Mouse (Mus musculus): ENCODE measurements around the gene Olfr1283. TPM values are rescaled to one million over a fixed set of nuclear protein-coding genes. Genes with fewer than 3 reads are reported as not detected.

The Olfr1283 gene
- not detected for polyA plus RNA-seq (2015; fragmentation: Illumina TruSeq; extraction: RNeasy Lipid Tissue Mini Kit (QIAGEN cat#74804); ENCODE audit: low read depth, low replicate concordance)

DNA sequence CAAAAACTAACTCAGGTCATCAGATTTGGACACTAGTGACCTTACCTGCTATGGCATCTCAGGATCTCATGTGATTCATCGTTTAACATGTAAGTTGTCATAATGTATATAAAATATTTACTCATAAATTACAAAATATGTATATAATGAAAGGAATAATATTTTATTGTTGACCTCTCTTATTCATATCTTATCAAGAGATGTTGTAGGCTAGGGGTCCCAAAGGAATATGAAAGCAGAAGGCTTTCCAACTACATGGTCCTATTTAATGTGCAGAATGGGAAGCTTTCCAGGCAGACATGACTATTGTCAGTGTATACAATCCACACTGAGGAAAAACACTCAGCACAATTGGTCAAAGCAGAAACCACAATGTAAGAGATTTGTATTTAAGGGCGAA lies at the start of gene Olfr1283:
Olfr1283 (plus strand) TSS at position 301 of the 400 bp plus-strand sequence.

DNA sequence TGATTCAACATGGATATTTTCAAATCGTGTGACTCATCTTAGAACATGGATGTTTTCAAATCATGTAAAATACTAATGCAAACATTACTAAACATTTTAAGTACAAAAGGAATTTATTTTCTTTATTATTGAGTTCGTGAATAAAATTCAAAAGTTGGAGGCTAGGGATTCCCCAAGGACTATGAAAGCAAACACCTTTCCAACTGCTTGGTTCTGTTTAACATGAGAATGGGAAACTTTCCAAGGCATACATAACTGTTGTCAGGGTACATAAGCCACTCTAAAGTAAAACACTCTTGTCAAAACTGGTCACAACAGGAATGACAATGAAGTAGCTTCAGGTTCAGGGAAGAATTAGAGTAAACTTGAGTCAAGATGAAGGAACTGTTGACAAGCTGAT lies 40.4 kb upstream of the Olfr1283 start, which contains the start of gene Olfr1281:
Olfr1281 (plus strand) TSS at position 301 of the 400 bp plus-strand sequence.

DNA sequence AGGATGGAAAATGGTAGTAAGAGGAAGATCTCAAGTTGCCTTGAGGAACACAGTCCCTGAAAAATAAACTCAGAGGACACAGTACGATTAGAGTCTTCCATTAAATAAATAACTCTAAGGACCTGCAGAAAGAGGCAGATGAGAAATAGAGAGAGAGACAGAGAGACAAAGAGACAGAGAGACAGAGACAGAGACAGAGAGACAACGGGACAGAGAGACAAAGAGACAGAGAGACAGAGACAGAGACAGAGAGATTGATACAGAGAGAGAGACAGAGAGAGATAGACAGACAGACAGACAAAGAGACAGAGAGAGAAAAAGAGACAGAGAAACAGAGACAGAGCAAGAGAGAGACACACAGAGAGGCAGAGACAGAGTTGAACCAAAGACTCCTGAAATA lies 30.6 kb upstream of the Olfr1283 start, which contains the start of gene Olfr1282:
Olfr1282 (minus strand) TSS at position 101 of the 400 bp plus-strand sequence.

DNA sequence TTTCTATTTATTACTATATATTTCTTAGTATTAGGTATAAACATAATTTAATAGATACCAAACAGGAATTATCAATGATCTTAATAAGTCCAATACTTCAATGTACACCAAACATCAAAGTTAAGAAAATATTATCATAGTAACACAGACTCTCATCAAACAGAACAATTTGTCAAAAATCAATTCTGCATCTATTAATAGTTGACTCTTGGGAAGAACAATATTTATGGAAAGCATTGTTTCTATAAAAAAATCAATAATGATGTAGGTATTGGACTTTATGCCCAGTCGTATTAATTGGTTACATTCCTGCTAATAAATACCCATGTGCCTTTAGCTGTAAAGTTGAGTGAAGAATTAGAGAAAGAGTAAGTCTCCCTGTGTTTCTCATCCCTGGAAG lies 8.6 kb downstream of the Olfr1283 start, which contains the start of gene Olfr1284:
Olfr1284 (plus strand) TSS at position 301 of the 400 bp plus-strand sequence.

Other genes starting within 250 kb of the Olfr1283 start
- not detected for gene Gm15130, start 213.9 kb upstream of the Olfr1283 start, polyA plus RNA-seq (2015; fragmentation: Illumina TruSeq; extraction: RNeasy Lipid Tissue Mini Kit (QIAGEN cat#74804); ENCODE audit: low read depth, low replicate concordance)
- not detected for gene 4930430A15Rik, start 137.2 kb upstream of the Olfr1283 start, polyA plus RNA-seq (2015; fragmentation: Illumina TruSeq; extraction: RNeasy Lipid Tissue Mini Kit (QIAGEN cat#74804); ENCODE audit: low read depth, low replicate concordance)
- gene Olfr1275, start 131.5 kb upstream of the Olfr1283 start, polyA plus RNA-seq (2015; fragmentation: Illumina TruSeq; extraction: RNeasy Lipid Tissue Mini Kit (QIAGEN cat#74804); ENCODE audit: low read depth, low replicate concordance), result not detected
- gene Olfr1276, start 112.3 kb upstream of the Olfr1283 start, polyA plus RNA-seq (2015; fragmentation: Illumina TruSeq; extraction: RNeasy Lipid Tissue Mini Kit (QIAGEN cat#74804); ENCODE audit: low read depth, low replicate concordance), result not detected
- not detected for gene Olfr1277, start 92.7 kb upstream of the Olfr1283 start, polyA plus RNA-seq (2015; fragmentation: Illumina TruSeq; extraction: RNeasy Lipid Tissue Mini Kit (QIAGEN cat#74804); ENCODE audit: low read depth, low replicate concordance)
- gene Olfr1278, start 76.7 kb upstream of the Olfr1283 start, polyA plus RNA-seq (2015; fragmentation: Illumina TruSeq; extraction: RNeasy Lipid Tissue Mini Kit (QIAGEN cat#74804); ENCODE audit: low read depth, low replicate concordance), result not detected
- gene Olfr1279, start 66.2 kb upstream of the Olfr1283 start, polyA plus RNA-seq (2015; fragmentation: Illumina TruSeq; extraction: RNeasy Lipid Tissue Mini Kit (QIAGEN cat#74804); ENCODE audit: low read depth, low replicate concordance), result not detected
- not detected for gene Olfr1280, start 52.8 kb upstream of the Olfr1283 start, polyA plus RNA-seq (2015; fragmentation: Illumina TruSeq; extraction: RNeasy Lipid Tissue Mini Kit (QIAGEN cat#74804); ENCODE audit: low read depth, low replicate concordance)
- not detected for gene Olfr1281, start 40.3 kb upstream of the Olfr1283 start, polyA plus RNA-seq (2015; fragmentation: Illumina TruSeq; extraction: RNeasy Lipid Tissue Mini Kit (QIAGEN cat#74804); ENCODE audit: low read depth, low replicate concordance)
- not detected for gene Olfr1282, start 30.7 kb upstream of the Olfr1283 start, polyA plus RNA-seq (2015; fragmentation: Illumina TruSeq; extraction: RNeasy Lipid Tissue Mini Kit (QIAGEN cat#74804); ENCODE audit: low read depth, low replicate concordance)
- not detected for gene Olfr1284, start 8.7 kb downstream of the Olfr1283 start, polyA plus RNA-seq (2015; fragmentation: Illumina TruSeq; extraction: RNeasy Lipid Tissue Mini Kit (QIAGEN cat#74804); ENCODE audit: low read depth, low replicate concordance)
- not detected for gene Olfr1286, start 56.3 kb downstream of the Olfr1283 start, polyA plus RNA-seq (2015; fragmentation: Illumina TruSeq; extraction: RNeasy Lipid Tissue Mini Kit (QIAGEN cat#74804); ENCODE audit: low read depth, low replicate concordance)
- not detected for gene Olfr1287, start 82.4 kb downstream of the Olfr1283 start, polyA plus RNA-seq (2015; fragmentation: Illumina TruSeq; extraction: RNeasy Lipid Tissue Mini Kit (QIAGEN cat#74804); ENCODE audit: low read depth, low replicate concordance)
- not detected for gene Olfr1288, start 107.3 kb downstream of the Olfr1283 start, polyA plus RNA-seq (2015; fragmentation: Illumina TruSeq; extraction: RNeasy Lipid Tissue Mini Kit (QIAGEN cat#74804); ENCODE audit: low read depth, low replicate concordance)
- not detected for gene Olfr1289, start 114.0 kb downstream of the Olfr1283 start, polyA plus RNA-seq (2015; fragmentation: Illumina TruSeq; extraction: RNeasy Lipid Tissue Mini Kit (QIAGEN cat#74804); ENCODE audit: low read depth, low replicate concordance)
- not detected for gene Olfr1290, start 127.0 kb downstream of the Olfr1283 start, polyA plus RNA-seq (2015; fragmentation: Illumina TruSeq; extraction: RNeasy Lipid Tissue Mini Kit (QIAGEN cat#74804); ENCODE audit: low read depth, low replicate concordance)
- not detected for gene Olfr1291-ps1, start 130.4 kb downstream of the Olfr1283 start, polyA plus RNA-seq (2015; fragmentation: Illumina TruSeq; extraction: RNeasy Lipid Tissue Mini Kit (QIAGEN cat#74804); ENCODE audit: low read depth, low replicate concordance)
- gene Olfr1293-ps, start 158.4 kb downstream of the Olfr1283 start, polyA plus RNA-seq (2015; fragmentation: Illumina TruSeq; extraction: RNeasy Lipid Tissue Mini Kit (QIAGEN cat#74804); ENCODE audit: low read depth, low replicate concordance), result not detected
- gene Olfr1294, start 173.5 kb downstream of the Olfr1283 start, polyA plus RNA-seq (2015; fragmentation: Illumina TruSeq; extraction: RNeasy Lipid Tissue Mini Kit (QIAGEN cat#74804); ENCODE audit: low read depth, low replicate concordance), result not detected
- not detected for gene Olfr1295, start 202.9 kb downstream of the Olfr1283 start, polyA plus RNA-seq (2015; fragmentation: Illumina TruSeq; extraction: RNeasy Lipid Tissue Mini Kit (QIAGEN cat#74804); ENCODE audit: low read depth, low replicate concordance)

All from brain, adult 10 weeks (tissue).